Mouse (Mus musculus): ENCODE data around the gene Mapk8ip2. TPM values are rescaled to one million over a fixed set of nuclear protein-coding genes. Genes with fewer than 3 reads are reported as not detected.
A peak's percentile ranks its signal among the peaks of the same experiment; 100 is the strongest.

The Mapk8ip2 gene
- polyA plus RNA-seq, 1 experiment: not detected

GRCm38 (mm10) chr15:89432946-89433345 lies 20.8 kb upstream of the Mapk8ip2 start:
- no peak overlapping the region for H3K27ac ChIP-seq (ENCODE audit: control insufficient read depth, insufficient read depth, low read depth, low read length, poor library complexity)
- WGBS: 82% methylated on average over 4 of the region's 4 CpGs

GRCm38 (mm10) chr15:89434136-89434535 lies 19.6 kb upstream of the Mapk8ip2 start:
- 71% methylated on average over 3 of the region's 3 CpGs for WGBS
- TF ChIP-seq POLR2A (IDR thresholded peaks at IDR 0.05; ENCODE audit: borderline replicate concordance, control insufficient read depth, low read depth, low read length) (no peak), CTCF (IDR thresholded peaks at IDR 0.05; ENCODE audit: control insufficient read depth, insufficient read depth, low read length) (no peak)
- Histone ChIP-seq H3K27ac (ENCODE audit: control insufficient read depth, insufficient read depth, low read depth, low read length, poor library complexity) (no peak overlapping the region), H3K4me1 (ENCODE audit: control insufficient read depth, insufficient read depth, low read length) (peaks cover 1% of the 10 kb centered on the region; the same call in 1 of the 2 replicates), H3K4me3 (replicated peaks; ENCODE audit: control insufficient read depth, low read depth, low read length) (no peak overlapping the region)

More at GRCm38 (mm10) chr15:89432946-89433345, 20.8 kb upstream of the Mapk8ip2 start:
- Histone ChIP-seq H3K4me1 (ENCODE audit: control insufficient read depth, insufficient read depth, low read length) (peaks cover 1% of the 10 kb centered on the region; the same call in 1 of the 2 replicates), H3K4me3 (replicated peaks; ENCODE audit: control insufficient read depth, low read depth, low read length) (no peak overlapping the region)
- no peak for TF ChIP-seq POLR2A (IDR thresholded peaks at IDR 0.05; ENCODE audit: borderline replicate concordance, control insufficient read depth, low read depth, low read length)
- no peak for TF ChIP-seq CTCF (IDR thresholded peaks at IDR 0.05; ENCODE audit: control insufficient read depth, insufficient read depth, low read length)

GRCm38 (mm10) chr15:89435878-89436277 lies 17.8 kb upstream of the Mapk8ip2 start:
- 83% methylated on average over 5 of the region's 5 CpGs for WGBS
- Histone ChIP-seq H3K4me3 (replicated peaks; ENCODE audit: control insufficient read depth, low read depth, low read length) (no peak overlapping the region), H3K27ac (ENCODE audit: control insufficient read depth, insufficient read depth, low read depth, low read length, poor library complexity) (no peak overlapping the region), H3K4me1 (ENCODE audit: control insufficient read depth, insufficient read depth, low read length) (no peaks in the 10 kb centered on the region)
- TF ChIP-seq CTCF (IDR thresholded peaks at IDR 0.05; ENCODE audit: control insufficient read depth, insufficient read depth, low read length) (no peak), POLR2A (IDR thresholded peaks at IDR 0.05; ENCODE audit: borderline replicate concordance, control insufficient read depth, low read depth, low read length) (no peak)

GRCm38 (mm10) chr15:89442486-89443070 lies 11.1 kb upstream of the Mapk8ip2 start:
- TF ChIP-seq CTCF (IDR thresholded peaks at IDR 0.05; ENCODE audit: control insufficient read depth, insufficient read depth, low read length): no peak
- no peak for TF ChIP-seq POLR2A (IDR thresholded peaks at IDR 0.05; ENCODE audit: borderline replicate concordance, control insufficient read depth, low read depth, low read length)
- Histone ChIP-seq H3K4me3 (replicated peaks; ENCODE audit: control insufficient read depth, low read depth, low read length) (no peak overlapping the region), H3K27ac (ENCODE audit: control insufficient read depth, insufficient read depth, low read depth, low read length, poor library complexity) (no peak overlapping the region), H3K4me1 (ENCODE audit: control insufficient read depth, insufficient read depth, low read length) (no peaks in the 10 kb centered on the region)
- 47% methylated on average over 8 of the region's 8 CpGs for WGBS

GRCm38 (mm10) chr15:89452906-89453864 lies 528 bp upstream of the Mapk8ip2 start:
- WGBS: 6% methylated on average over 24 of the region's 24 CpGs
- no peaks in the 10 kb centered on the region for H3K4me1 ChIP-seq (ENCODE audit: control insufficient read depth, insufficient read depth, low read length)
- TF ChIP-seq CTCF (IDR thresholded peaks at IDR 0.05; ENCODE audit: control insufficient read depth, insufficient read depth, low read length): peak; percentile 7; the same call in 1 of the 2 replicates
- TF ChIP-seq POLR2A (IDR thresholded peaks at IDR 0.05; ENCODE audit: borderline replicate concordance, control insufficient read depth, low read depth, low read length): no peak
- H3K4me3 ChIP-seq (replicated peaks; ENCODE audit: control insufficient read depth, low read depth, low read length): no peak overlapping the region
- H3K27ac ChIP-seq (ENCODE audit: control insufficient read depth, insufficient read depth, low read depth, low read length, poor library complexity): no peak overlapping the region

- 31% methylated on average over 6 of the region's 6 CpGs for WGBS
- peaks cover 1% of the 10 kb centered on the region; the same call in 1 of the 2 replicates for H3K4me1 ChIP-seq (ENCODE audit: control insufficient read depth, insufficient read depth, low read length)
- no peak overlapping the region for H3K4me3 ChIP-seq (replicated peaks; ENCODE audit: control insufficient read depth, low read depth, low read length)
- no peak overlapping the region for H3K27ac ChIP-seq (ENCODE audit: control insufficient read depth, insufficient read depth, low read depth, low read length, poor library complexity)
- TF ChIP-seq POLR2A (IDR thresholded peaks at IDR 0.05; ENCODE audit: borderline replicate concordance, control insufficient read depth, low read depth, low read length) (no peak), CTCF (IDR thresholded peaks at IDR 0.05; ENCODE audit: control insufficient read depth, insufficient read depth, low read length) (no peak)
Measured at GRCm38 (mm10) chr15:89454857-89455256, 1.1 kb downstream of the Mapk8ip2 start.

- Histone ChIP-seq H3K4me3 (replicated peaks; ENCODE audit: control insufficient read depth, low read depth, low read length) (no peak overlapping the region), H3K27ac (ENCODE audit: control insufficient read depth, insufficient read depth, low read depth, low read length, poor library complexity) (no peak overlapping the region), H3K4me1 (ENCODE audit: control insufficient read depth, insufficient read depth, low read length) (peaks cover 1% of the 10 kb centered on the region; the same call in 1 of the 2 replicates)
- WGBS: 69% methylated on average over 6 of the region's 6 CpGs
- TF ChIP-seq POLR2A (IDR thresholded peaks at IDR 0.05; ENCODE audit: borderline replicate concordance, control insufficient read depth, low read depth, low read length): no peak
Measured at GRCm38 (mm10) chr15:89455642-89456041, 1.9 kb downstream of the Mapk8ip2 start.

- TF ChIP-seq POLR2A (IDR thresholded peaks at IDR 0.05; ENCODE audit: borderline replicate concordance, control insufficient read depth, low read depth, low read length) (no peak), CTCF (IDR thresholded peaks at IDR 0.05; ENCODE audit: control insufficient read depth, insufficient read depth, low read length) (no peak)
- Histone ChIP-seq H3K4me1 (ENCODE audit: control insufficient read depth, insufficient read depth, low read length) (peaks cover 1% of the 10 kb centered on the region; the same call in 1 of the 2 replicates), H3K27ac (ENCODE audit: control insufficient read depth, insufficient read depth, low read depth, low read length, poor library complexity) (no peak overlapping the region), H3K4me3 (replicated peaks; ENCODE audit: control insufficient read depth, low read depth, low read length) (no peak overlapping the region)
- 2% methylated on average over 15 of the region's 15 CpGs for WGBS
Measured at GRCm38 (mm10) chr15:89458942-89459341, 5.2 kb downstream of the Mapk8ip2 start.

All from bone marrow, adult 2 months (tissue).